Mouse (Mus musculus): ENCODE measurements at regions not wholly inside any gene's neighbourhood (a gene's known extent, or its start where the extent isn't known, plus 50 kb on each side); places are given as distances from the start of the nearest gene placed in this dataset.
A peak's percentile ranks its signal among the peaks of the same experiment; 100 is the strongest.

DNA sequence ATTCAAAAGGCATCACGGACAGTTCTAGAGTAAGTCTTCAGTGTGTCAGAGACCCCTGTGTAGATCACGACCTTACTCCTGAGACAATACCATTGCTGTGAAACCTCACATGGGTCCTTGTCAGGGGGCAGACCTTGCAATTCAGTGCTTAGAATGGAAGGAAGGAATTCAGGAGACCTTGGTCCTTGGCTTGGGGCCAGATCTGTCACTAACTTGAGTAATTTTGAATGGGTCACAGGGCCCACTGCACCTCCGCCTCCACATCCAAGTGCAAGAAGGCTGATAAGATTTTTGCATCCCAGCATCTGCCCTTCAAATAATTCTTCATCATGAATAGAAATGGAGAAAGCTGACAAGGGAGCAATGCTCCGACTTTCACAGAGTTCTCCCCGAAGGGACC is 202.6 kb downstream of the Wdr11 start:
- H3K4me1 ChIP-seq: peaks cover 21% of the 10 kb centered on the region
- no peak overlapping the region for H3K4me3 ChIP-seq
- H3K27me3 ChIP-seq: no peaks in the 10 kb centered on the region
- WGBS: 65% methylated on average over 5 of the region's 5 CpGs
- no peak overlapping the region for H3K27ac ChIP-seq (replicated peaks)
- no peaks in the 10 kb centered on the region for H3K36me3 ChIP-seq
- H3K9ac ChIP-seq (replicated peaks): no peak overlapping the region
- no peaks in the 10 kb centered on the region for H3K9me3 ChIP-seq
- no peak for ATAC-seq (replicated peaks)
- H3K4me2 ChIP-seq (replicated peaks): no peak overlapping the region

DNA sequence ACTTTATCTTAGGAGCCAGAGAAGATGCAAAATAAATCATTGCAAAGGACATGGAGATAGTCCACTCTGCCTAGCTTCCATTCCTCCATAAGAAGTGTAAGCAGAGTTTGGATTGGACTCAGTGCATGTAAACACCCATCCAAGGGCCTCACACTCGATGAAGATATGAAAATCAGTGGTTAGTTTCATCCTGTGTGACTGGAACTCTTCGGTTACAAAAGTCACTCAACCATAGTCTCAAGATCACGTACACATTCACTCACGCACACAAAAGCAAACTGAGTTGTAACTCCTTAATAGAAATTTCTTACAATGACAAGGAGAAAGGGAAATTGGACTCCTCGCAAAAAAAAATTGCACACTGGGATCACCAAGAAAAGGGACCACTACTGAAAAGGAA is 206.9 kb downstream of the Wdr11 start:
- Histone ChIP-seq H3K9me3 (no peaks in the 10 kb centered on the region), H3K4me2 (replicated peaks) (no peak overlapping the region), H3K4me3 (no peak overlapping the region), H3K9ac (replicated peaks) (no peak overlapping the region), H3K4me1 (peaks cover 23% of the 10 kb centered on the region), H3K36me3 (no peaks in the 10 kb centered on the region), H3K27ac (replicated peaks) (no peak overlapping the region), H3K27me3 (no peaks in the 10 kb centered on the region)
- WGBS: 89% methylated on average over 5 of the region's 5 CpGs
- ATAC-seq (replicated peaks): no peak

DNA sequence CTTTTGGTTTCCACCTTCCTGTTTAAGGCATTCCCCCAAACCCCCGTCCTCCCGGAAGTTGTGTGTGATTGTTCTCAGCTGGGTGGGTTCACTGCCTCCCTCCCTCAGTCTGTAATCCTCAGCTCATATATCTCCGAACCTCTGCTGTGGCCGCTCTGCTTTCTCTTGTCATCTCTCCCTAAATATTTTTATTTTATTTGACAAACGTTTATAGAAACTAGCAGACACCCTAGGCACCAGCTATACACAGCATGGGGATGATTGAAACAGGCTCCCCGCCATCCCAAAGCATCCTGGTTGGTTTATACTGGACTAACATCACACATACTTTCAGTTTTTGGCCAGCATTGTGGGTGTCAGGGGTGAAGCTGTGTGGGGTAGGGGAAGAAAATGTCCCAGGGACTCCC is 208.8 kb downstream of the Wdr11 start:
- no peak overlapping the region for H3K4me3 ChIP-seq
- H3K27ac ChIP-seq (replicated peaks): no peak overlapping the region

DNA sequence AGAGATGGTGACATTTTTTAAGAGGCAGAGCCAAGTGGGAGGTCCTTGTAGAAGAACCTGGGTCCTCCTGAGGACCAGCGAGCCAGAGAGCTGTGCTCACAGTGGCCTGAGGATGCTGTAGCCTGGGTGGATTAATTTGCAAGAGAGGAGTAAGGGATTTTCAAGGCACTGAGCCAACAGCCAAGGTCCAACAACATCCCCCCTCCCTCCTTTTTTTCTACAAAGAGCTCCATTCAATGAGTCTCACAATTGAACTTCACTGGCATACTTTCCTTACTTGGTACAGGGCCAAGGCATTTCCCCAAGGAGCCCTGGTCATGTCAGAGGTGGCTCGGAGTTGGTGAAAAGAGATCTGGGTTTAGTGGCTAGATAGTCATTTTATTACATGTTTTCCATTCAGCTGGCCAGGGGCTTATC is 209.8 kb downstream of the Wdr11 start:
- H3K9me3 ChIP-seq: no peaks in the 10 kb centered on the region
- H3K4me2 ChIP-seq (replicated peaks): no peak overlapping the region
- ATAC-seq (replicated peaks): peak; percentile 73
- H3K36me3 ChIP-seq: no peaks in the 10 kb centered on the region
- H3K27me3 ChIP-seq: no peaks in the 10 kb centered on the region
- H3K4me3 ChIP-seq: no peak overlapping the region
- peaks cover 23% of the 10 kb centered on the region for H3K4me1 ChIP-seq
- no peak overlapping the region for H3K9ac ChIP-seq (replicated peaks)
- 8% methylated on average over 2 of the region's 2 CpGs for WGBS
- 0 out of 2 replicates have a peak overlapping the region, but pooled peaks have one; percentile 33 for H3K27ac ChIP-seq (replicated peaks)

More for the DNA sequence above, 208.8 kb downstream of the Wdr11 start:
- no peaks in the 10 kb centered on the region for H3K36me3 ChIP-seq
- H3K4me1 ChIP-seq: peaks cover 23% of the 10 kb centered on the region
- ATAC-seq (replicated peaks): no peak
- no peaks in the 10 kb centered on the region for H3K27me3 ChIP-seq
- H3K4me2 ChIP-seq (replicated peaks): no peak overlapping the region
- no peak overlapping the region for H3K9ac ChIP-seq (replicated peaks)
- 82% methylated on average over 6 of the region's 6 CpGs for WGBS
- no peaks in the 10 kb centered on the region for H3K9me3 ChIP-seq

DNA sequence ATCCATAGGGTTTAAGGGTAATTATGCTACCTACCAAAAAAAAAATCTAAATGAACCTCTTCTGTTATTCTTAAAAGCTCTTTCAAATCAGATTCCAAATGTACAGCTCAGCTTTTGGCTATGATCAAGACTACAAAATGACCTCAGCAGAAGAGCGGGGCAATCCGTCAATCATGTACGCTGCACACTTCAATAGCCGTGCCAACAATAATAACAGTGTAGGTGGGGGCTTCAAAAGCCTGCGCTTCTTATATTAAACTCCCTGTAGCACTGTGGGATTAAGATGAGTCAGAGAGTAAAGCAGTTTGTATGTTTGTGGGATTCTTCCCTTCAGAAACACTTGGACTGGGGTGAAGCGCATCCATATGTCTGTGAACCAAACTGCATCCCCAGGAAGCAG is 210.5 kb downstream of the Wdr11 start:
- no peak for ATAC-seq (replicated peaks)
- 21% methylated on average over 6 of the region's 6 CpGs for WGBS
- peaks cover 23% of the 10 kb centered on the region for H3K4me1 ChIP-seq
- H3K27ac ChIP-seq (replicated peaks): no peak overlapping the region
- H3K4me3 ChIP-seq: no peak overlapping the region
- no peak overlapping the region for H3K4me2 ChIP-seq (replicated peaks)
- H3K36me3 ChIP-seq: no peaks in the 10 kb centered on the region
- H3K9me3 ChIP-seq: no peaks in the 10 kb centered on the region
- no peaks in the 10 kb centered on the region for H3K27me3 ChIP-seq
- H3K9ac ChIP-seq (replicated peaks): no peak overlapping the region

DNA sequence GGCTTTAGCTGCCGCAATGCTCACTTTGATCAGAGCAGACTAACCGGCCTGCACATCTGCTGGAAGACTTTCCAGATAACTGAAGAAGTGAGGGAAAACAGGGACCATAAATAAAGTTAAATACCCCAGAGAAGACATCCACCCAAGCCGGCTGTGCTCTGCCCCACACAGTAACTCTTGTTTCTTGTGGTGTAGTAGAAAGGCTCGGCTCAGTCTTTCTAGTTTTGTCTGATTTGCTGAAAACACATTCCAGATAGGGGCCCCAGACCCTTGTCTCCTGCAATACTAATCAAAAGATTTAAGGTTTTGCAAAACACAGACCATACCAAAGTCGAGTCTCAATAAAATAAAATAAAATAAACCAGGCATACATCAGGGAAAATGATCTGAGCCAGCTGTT is 213.7 kb downstream of the Wdr11 start:
- no peaks in the 10 kb centered on the region for H3K36me3 ChIP-seq
- no peak overlapping the region for H3K27ac ChIP-seq (replicated peaks)
- peaks cover 23% of the 10 kb centered on the region for H3K4me1 ChIP-seq
- WGBS: 89% methylated on average over 5 of the region's 5 CpGs
- no peak for ATAC-seq (replicated peaks)
- no peak overlapping the region for H3K4me2 ChIP-seq (replicated peaks)
- H3K9me3 ChIP-seq: no peaks in the 10 kb centered on the region
- H3K9ac ChIP-seq (replicated peaks): no peak overlapping the region
- no peak overlapping the region for H3K4me3 ChIP-seq
- H3K27me3 ChIP-seq: no peaks in the 10 kb centered on the region

DNA sequence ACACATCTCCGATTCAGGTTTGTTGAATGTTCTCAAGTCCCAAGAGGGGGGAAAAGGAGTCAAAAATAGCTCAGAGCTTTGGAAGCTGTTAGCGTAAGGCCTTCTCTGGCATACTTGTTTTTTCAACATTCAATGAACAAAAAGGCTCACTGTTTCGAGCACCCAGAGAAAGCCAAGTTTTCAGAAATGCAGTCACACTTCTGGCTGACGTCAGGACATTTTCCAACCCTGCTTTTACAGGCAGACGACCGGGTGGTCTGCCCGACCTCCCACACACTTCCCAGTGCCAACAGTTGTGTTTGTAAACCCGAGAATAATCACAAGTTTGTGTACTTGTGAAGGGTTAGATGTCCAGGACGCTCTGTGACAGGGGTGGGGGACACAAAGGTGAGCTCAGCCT is 218.5 kb downstream of the Wdr11 start:
- Histone ChIP-seq H3K4me3 (no peak overlapping the region), H3K27me3 (no peaks in the 10 kb centered on the region), H3K4me2 (replicated peaks) (no peak overlapping the region), H3K9ac (replicated peaks) (no peak overlapping the region), H3K27ac (replicated peaks) (no peak overlapping the region), H3K4me1 (no peaks in the 10 kb centered on the region), H3K36me3 (no peaks in the 10 kb centered on the region), H3K9me3 (no peaks in the 10 kb centered on the region)
- ATAC-seq (replicated peaks): no peak
- WGBS: 60% methylated on average over 9 of the region's 9 CpGs

DNA sequence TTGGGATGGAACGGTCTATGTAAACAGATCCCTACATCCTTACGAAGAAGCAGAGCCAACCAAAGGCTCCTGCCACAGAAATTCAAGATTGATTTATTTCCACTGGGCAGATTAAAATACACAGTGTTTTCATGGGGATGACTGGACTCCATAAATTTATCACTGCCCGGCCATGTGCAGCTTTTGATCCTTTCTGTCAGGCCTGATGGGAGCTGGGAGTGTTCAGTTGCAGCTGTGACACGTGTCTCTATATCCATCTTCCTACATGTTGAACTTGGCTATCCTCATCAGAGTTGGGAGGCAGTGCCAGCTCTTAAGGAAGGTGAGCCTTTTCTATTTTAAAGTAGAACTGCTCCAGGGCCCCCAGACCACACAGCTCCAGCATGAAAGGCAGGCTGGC is 218.9 kb downstream of the Wdr11 start:
- H3K36me3 ChIP-seq: no peaks in the 10 kb centered on the region
- H3K27ac ChIP-seq (replicated peaks): no peak overlapping the region
- no peaks in the 10 kb centered on the region for H3K9me3 ChIP-seq
- no peak for ATAC-seq (replicated peaks)
- no peak overlapping the region for H3K9ac ChIP-seq (replicated peaks)
- no peaks in the 10 kb centered on the region for H3K27me3 ChIP-seq
- WGBS: 84% methylated on average over 4 of the region's 4 CpGs
- H3K4me1 ChIP-seq: no peaks in the 10 kb centered on the region
- H3K4me3 ChIP-seq: no peak overlapping the region
- no peak overlapping the region for H3K4me2 ChIP-seq (replicated peaks)

DNA sequence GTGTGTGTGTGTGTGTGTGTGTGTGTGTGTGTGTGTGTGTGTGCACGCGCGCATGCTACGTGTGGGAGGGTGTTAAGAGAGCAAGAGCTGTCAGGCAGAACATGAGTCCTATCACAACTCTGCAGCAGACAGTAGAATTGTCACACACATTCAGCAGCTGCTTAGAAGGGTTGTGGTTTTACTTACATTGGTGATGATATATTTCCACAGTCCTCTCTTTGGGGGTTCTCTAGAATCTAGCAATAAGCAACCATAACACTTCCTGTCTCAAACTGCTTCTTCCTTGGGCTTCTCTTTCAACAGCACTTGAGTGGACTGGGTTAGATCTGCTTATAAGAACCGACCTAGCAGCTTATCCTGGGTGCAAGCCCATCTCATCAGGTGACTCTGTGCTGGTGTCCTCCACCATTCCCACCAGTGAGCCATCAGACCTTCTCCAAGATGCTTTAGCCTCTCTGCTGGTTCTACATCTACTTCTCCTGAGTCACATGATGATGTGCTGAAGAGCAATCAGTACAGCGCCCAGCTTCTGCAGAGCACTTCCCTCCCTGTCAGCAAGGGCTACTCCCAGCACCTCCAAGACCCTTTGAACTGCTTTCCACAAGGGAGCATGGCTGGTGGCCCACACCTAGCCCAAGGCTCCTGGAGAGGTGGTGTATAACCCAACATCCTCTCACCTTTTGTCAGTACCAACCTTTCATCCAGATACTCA is 222.6 kb downstream of the Wdr11 start:
- no peaks in the 10 kb centered on the region for H3K9me3 ChIP-seq
- WGBS: 95% methylated on average over 6 of the region's 6 CpGs
- H3K9ac ChIP-seq (replicated peaks): no peak overlapping the region
- no peak overlapping the region for H3K4me2 ChIP-seq (replicated peaks)
- no peaks in the 10 kb centered on the region for H3K4me1 ChIP-seq
- no peak overlapping the region for H3K4me3 ChIP-seq
- H3K36me3 ChIP-seq: no peaks in the 10 kb centered on the region
- ATAC-seq (replicated peaks): no peak
- no peak overlapping the region for H3K27ac ChIP-seq (replicated peaks)
- H3K27me3 ChIP-seq: no peaks in the 10 kb centered on the region

DNA sequence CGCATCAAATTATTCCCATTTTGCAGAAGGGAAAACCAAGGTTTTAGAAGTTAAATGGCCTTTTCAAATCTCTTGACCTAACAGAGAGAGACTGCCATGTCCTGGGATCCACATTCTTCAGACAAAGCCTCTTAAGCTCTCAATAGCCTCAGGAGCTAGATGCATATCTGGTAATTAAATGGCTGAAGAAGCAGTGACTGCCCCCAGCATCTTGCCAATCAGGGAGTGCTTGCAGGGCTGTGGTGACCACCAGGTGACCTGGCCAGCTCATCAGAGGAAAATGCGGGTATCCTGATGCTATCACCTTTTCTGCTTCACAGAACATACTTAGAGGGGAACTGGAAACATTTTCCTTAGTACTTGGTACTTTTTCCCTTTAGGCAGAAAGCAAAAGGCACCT is 227.2 kb downstream of the Wdr11 start:
- H3K27me3 ChIP-seq: no peaks in the 10 kb centered on the region
- H3K9me3 ChIP-seq: no peaks in the 10 kb centered on the region
- H3K4me2 ChIP-seq (replicated peaks): no peak overlapping the region
- no peak overlapping the region for H3K4me3 ChIP-seq
- no peak overlapping the region for H3K9ac ChIP-seq (replicated peaks)
- 92% methylated on average over 2 of the region's 2 CpGs for WGBS
- no peaks in the 10 kb centered on the region for H3K36me3 ChIP-seq
- H3K4me1 ChIP-seq: no peaks in the 10 kb centered on the region
- no peak for ATAC-seq (replicated peaks)
- no peak overlapping the region for H3K27ac ChIP-seq (replicated peaks)

DNA sequence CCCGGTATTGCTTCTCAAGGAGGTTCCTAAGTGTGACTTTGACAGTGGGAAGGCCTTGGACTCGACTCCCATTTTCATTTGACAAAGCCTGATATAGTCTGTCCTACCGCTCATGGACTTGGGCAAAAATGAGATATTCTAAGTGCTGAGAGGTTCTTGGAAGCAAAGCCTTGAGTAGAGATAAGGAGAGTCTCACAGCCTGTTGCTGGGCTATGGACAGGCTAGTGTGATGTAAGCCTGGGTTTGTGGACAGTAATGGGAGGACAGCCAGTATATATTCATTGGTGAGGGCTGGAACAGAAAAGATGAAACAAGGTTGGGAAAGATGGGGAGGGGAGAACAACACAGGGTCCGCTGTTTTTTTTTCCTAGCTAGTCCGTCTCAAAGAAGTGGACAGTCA is 228.0 kb downstream of the Wdr11 start:
- Histone ChIP-seq H3K36me3 (no peaks in the 10 kb centered on the region), H3K27ac (replicated peaks) (no peak overlapping the region), H3K4me1 (no peaks in the 10 kb centered on the region), H3K4me2 (replicated peaks) (no peak overlapping the region), H3K9ac (replicated peaks) (no peak overlapping the region), H3K9me3 (no peaks in the 10 kb centered on the region), H3K4me3 (no peak overlapping the region), H3K27me3 (no peaks in the 10 kb centered on the region)
- 74% methylated on average over 5 of the region's 5 CpGs for WGBS
- ATAC-seq (replicated peaks): no peak

DNA sequence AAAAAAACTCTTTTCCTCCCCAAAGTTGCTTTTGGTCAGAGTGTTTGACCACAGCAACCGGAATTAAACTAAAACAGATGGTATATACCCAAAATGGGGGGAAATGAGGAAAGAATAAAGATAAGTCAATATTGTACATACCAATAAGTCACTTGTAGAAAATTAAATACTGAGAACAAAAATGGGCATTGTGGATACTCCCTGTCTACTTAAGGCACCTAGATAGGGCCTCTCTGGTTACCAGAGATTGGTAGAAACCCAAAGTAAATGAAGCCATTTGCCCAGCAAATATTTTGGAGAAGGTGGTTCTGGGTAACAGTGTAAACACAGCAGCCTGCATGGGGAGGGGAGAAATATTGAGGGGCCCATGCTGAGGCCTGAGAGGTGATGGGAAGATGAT is 237.3 kb downstream of the Wdr11 start:
- no peak for ATAC-seq (replicated peaks)
- Histone ChIP-seq H3K4me1 (no peaks in the 10 kb centered on the region), H3K4me2 (replicated peaks) (no peak overlapping the region), H3K36me3 (no peaks in the 10 kb centered on the region), H3K4me3 (no peak overlapping the region), H3K9me3 (no peaks in the 10 kb centered on the region), H3K27ac (replicated peaks) (no peak overlapping the region), H3K9ac (replicated peaks) (no peak overlapping the region), H3K27me3 (0 out of 2 replicates have a peak, but pooled peaks cover 4% of the 10 kb centered on the region)
- WGBS: 100% methylated on average over 1 of the region's 1 CpGs

DNA sequence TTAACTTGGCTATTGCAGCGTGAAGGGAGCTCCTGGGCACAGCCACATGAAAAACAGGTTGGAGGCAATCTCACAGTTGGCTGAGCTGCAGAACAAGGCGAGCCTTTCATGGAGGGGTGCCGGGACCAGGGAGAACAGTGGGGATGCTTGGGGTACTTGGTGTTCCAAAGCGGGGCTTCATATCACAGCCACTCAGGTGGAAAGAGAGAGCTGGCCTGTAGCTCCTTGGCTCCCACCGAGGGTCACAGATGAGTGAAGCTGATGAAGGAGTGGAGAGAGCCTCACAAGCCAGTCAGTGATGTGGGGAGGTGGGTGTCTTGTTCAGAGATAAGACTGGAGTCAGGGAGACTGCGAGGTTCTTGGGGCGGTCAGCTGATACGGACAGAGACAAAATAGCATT is 241.2 kb downstream of the Wdr11 start:
- no peak for ATAC-seq (replicated peaks)
- 86% methylated on average over 8 of the region's 8 CpGs for WGBS
- Histone ChIP-seq H3K4me2 (replicated peaks) (no peak overlapping the region), H3K36me3 (no peaks in the 10 kb centered on the region), H3K27ac (replicated peaks) (no peak overlapping the region), H3K9ac (replicated peaks) (no peak overlapping the region), H3K4me3 (no peak overlapping the region), H3K4me1 (no peaks in the 10 kb centered on the region), H3K27me3 (0 out of 2 replicates have a peak, but pooled peaks cover 4% of the 10 kb centered on the region), H3K9me3 (no peaks in the 10 kb centered on the region)
